Comparison of ENCODE assay signal across 10 mouse cellular contexts in genomic region chr3:55599366-55600085, GRCm38 (mm10).
A peak's percentile ranks its signal among the peaks of the same experiment; 100 is the strongest.
DNase-seq lines count a peak whose midpoint lies in the region; ATAC-seq and TF ChIP-seq lines count a peak whose summit lies in the region.
"Had no signal": no experiment of that assay in that cellular context is flagged by ENCODE, and none has a peak within 500 bp of the region (broad histone marks: within the 10 kb centered on the region; RNA-seq: fewer than 3 reads in every experiment).

No protein-coding gene starts in this region.

- H3K9ac ChIP-seq in embryonic facial prominence, embryonic 11.5 days (replicated peaks; ENCODE audit: low read length): no peak overlapping the region
- no peak overlapping the region for H3K9ac ChIP-seq in lung, postnatal 0 days (replicated peaks; ENCODE audit: low read depth)
- H3K9ac ChIP-seq in liver, postnatal 0 days (replicated peaks): no peak overlapping the region
- H3K9ac ChIP-seq: forebrain, postnatal 0 days had no signal

- WGBS in embryonic facial prominence, embryonic 11.5 days: 53% methylated on average over 17 of the region's 17 CpGs
- WGBS in lung, postnatal 0 days: 23% methylated on average over 17 of the region's 17 CpGs
- WGBS in liver, postnatal 0 days (ENCODE audit: insufficient replicate concordance): 67% methylated on average over 17 of the region's 17 CpGs

- H3K4me1 ChIP-seq in embryonic facial prominence, embryonic 11.5 days (ENCODE audit: control insufficient read depth, insufficient read depth, low read length): peaks cover 2% of the 10 kb centered on the region
- no peaks in the 10 kb centered on the region for H3K4me1 ChIP-seq in lung, postnatal 0 days (ENCODE audit: insufficient read depth, low read depth, low read length)
- no peaks in the 10 kb centered on the region for H3K4me1 ChIP-seq in liver, postnatal 0 days (ENCODE audit: insufficient read depth)

- no peak for TF ChIP-seq CTCF in lung, postnatal 0 days (IDR thresholded peaks at IDR 0.05)
- TF ChIP-seq CTCF in liver, postnatal 0 days (IDR thresholded peaks at IDR 0.05; ENCODE audit: low read depth): no peak

- no peaks in the 10 kb centered on the region for H3K27me3 ChIP-seq in embryonic facial prominence, embryonic 11.5 days (ENCODE audit: control insufficient read depth, insufficient read depth, low read length)
- no peaks in the 10 kb centered on the region for H3K27me3 ChIP-seq in lung, postnatal 0 days (replicated peaks; ENCODE audit: insufficient read depth, low read length)
- H3K27me3 ChIP-seq in liver, postnatal 0 days (ENCODE audit: insufficient read depth, low read length): no peaks in the 10 kb centered on the region

- no peak for ATAC-seq in embryonic facial prominence, embryonic 11.5 days (replicated peaks; ENCODE audit: insufficient number of reproducible peaks, low FRiP score, low TSS enrichment, low read depth)
- ATAC-seq in lung, postnatal 0 days: no peak
- no peak for ATAC-seq in liver, postnatal 0 days
- ATAC-seq: forebrain, postnatal 0 days had no signal

- TF ChIP-seq EP300 in lung, postnatal 0 days (IDR thresholded peaks at IDR 0.05): no peak
- no peak for TF ChIP-seq EP300 in liver, postnatal 0 days (IDR thresholded peaks at IDR 0.05; ENCODE audit: low read depth)

- no peak overlapping the region for H3K4me2 ChIP-seq in embryonic facial prominence, embryonic 11.5 days (ENCODE audit: low read depth, low read length)
- H3K4me2 ChIP-seq in lung, postnatal 0 days (replicated peaks; ENCODE audit: low read depth, low read length): no peak overlapping the region
- H3K4me2 ChIP-seq in liver, postnatal 0 days (ENCODE audit: low read depth, low read length): no peak overlapping the region

- no peak overlapping the region; the same call in 1 of the 2 replicates for H3K27ac ChIP-seq in embryonic facial prominence, embryonic 11.5 days (replicated peaks; ENCODE audit: low read depth, low read length)
- no peak overlapping the region for H3K27ac ChIP-seq in lung, postnatal 0 days (ENCODE audit: low read length)
- no peak overlapping the region for H3K27ac ChIP-seq in liver, postnatal 0 days (ENCODE audit: low read depth)

- no peak overlapping the region for H3K4me3 ChIP-seq in embryonic facial prominence, embryonic 11.5 days (ENCODE audit: low read depth, low read length)
- H3K4me3 ChIP-seq in lung, postnatal 0 days (ENCODE audit: low read depth, low read length): no peak overlapping the region
- no peak overlapping the region for H3K4me3 ChIP-seq in liver, postnatal 0 days (ENCODE audit: low read depth, low read length)

- no peaks in the 10 kb centered on the region for H3K36me3 ChIP-seq in embryonic facial prominence, embryonic 11.5 days (replicated peaks; ENCODE audit: control insufficient read depth, insufficient read depth, low read depth, low read length)
- no peaks in the 10 kb centered on the region for H3K36me3 ChIP-seq in lung, postnatal 0 days (ENCODE audit: insufficient read depth, low read length)
- no peaks in the 10 kb centered on the region for H3K36me3 ChIP-seq in liver, postnatal 0 days (replicated peaks; ENCODE audit: insufficient read depth, low read length)

- no peaks in the 10 kb centered on the region for H3K9me3 ChIP-seq in embryonic facial prominence, embryonic 11.5 days (replicated peaks; ENCODE audit: control insufficient read depth, low read length)
- no peaks in the 10 kb centered on the region for H3K9me3 ChIP-seq in lung, postnatal 0 days (ENCODE audit: low read length)
- no peaks in the 10 kb centered on the region for H3K9me3 ChIP-seq in liver, postnatal 0 days (ENCODE audit: low read length)

- peak; percentile 26 to 38 for DNase-seq in cerebellum, postnatal 14 days
- no peak for DNase-seq in cerebellum, postnatal 4 days (ENCODE audit: low spot score in 2 of 2)
- peak; percentile 18 to 26 for DNase-seq in kidney, postnatal 25 days
- no peak for DNase-seq in kidney, adult 9 months
- peak; percentile 29 for DNase-seq in embryonic facial prominence, embryonic 11.5 days (ENCODE audit: low spot score)
- peak; percentile 29 for DNase-seq in lung, postnatal 0 days (ENCODE audit: low spot score)
- no peak for DNase-seq in left cerebral cortex, adult 8-10 months (ENCODE audit: low spot score in 2 of 2)
- DNase-seq in liver, postnatal 0 days: no peak
- DNase-seq: B cell, adult 2 months; forebrain, postnatal 0 days had no signal

Comparison
In these comparisons a context has a peak if more than half of its experiments do, and no peak if none do; other contexts are left out.
1. DNase-seq: peak in cerebellum, postnatal 14 days (2 of 2), kidney, postnatal 25 days (2 of 2), embryonic facial prominence, embryonic 11.5 days (single experiment) and lung, postnatal 0 days (single experiment); none in cerebellum, postnatal 4 days (0 of 2), kidney, adult 9 months (single experiment), left cerebral cortex, adult 8-10 months (0 of 2) and liver, postnatal 0 days (single experiment).